Mouse (Mus musculus): ENCODE measurements at regions not wholly inside any gene's neighbourhood (a gene's known extent, or its start where the extent isn't known, plus 50 kb on each side); places are given as distances from the start of the nearest gene placed in this dataset.

GRCm38 (mm10) chr14:107901823-107902222 lies 1012.1 kb downstream of the Slitrk1 start:
- no peaks in the 10 kb centered on the region for H3K9me3 ChIP-seq
- H3K4me1 ChIP-seq, result no peaks in the 10 kb centered on the region
- H3K27me3 ChIP-seq (replicated peaks), result no peaks in the 10 kb centered on the region
- no peak overlapping the region for H3K4me2 ChIP-seq (replicated peaks)
- no peak overlapping the region for H3K4me3 ChIP-seq
- WGBS, result 87% methylated on average over 1 of the region's 1 CpGs
- no peaks in the 10 kb centered on the region for H3K36me3 ChIP-seq
- ATAC-seq (ENCODE audit: low FRiP score, low read depth), result no peak
- H3K27ac ChIP-seq, result no peak overlapping the region
- H3K9ac ChIP-seq, result no peak overlapping the region

GRCm38 (mm10) chr14:107860895-107861294 lies 1053.1 kb downstream of the Slitrk1 start:
- H3K4me3 ChIP-seq, result no peak overlapping the region
- H3K27me3 ChIP-seq (replicated peaks), result no peaks in the 10 kb centered on the region
- H3K9ac ChIP-seq, result no peak overlapping the region
- H3K36me3 ChIP-seq, result no peaks in the 10 kb centered on the region
- H3K4me1 ChIP-seq, result no peaks in the 10 kb centered on the region
- no peak overlapping the region for H3K4me2 ChIP-seq (replicated peaks)
- H3K27ac ChIP-seq, result no peak overlapping the region
- no peak for ATAC-seq (ENCODE audit: low FRiP score, low read depth)
- no peaks in the 10 kb centered on the region for H3K9me3 ChIP-seq

- 86% methylated on average over 7 of the region's 7 CpGs for WGBS
- Histone ChIP-seq H3K27me3 (replicated peaks) (no peaks in the 10 kb centered on the region), H3K4me2 (replicated peaks) (no peak overlapping the region), H3K36me3 (no peaks in the 10 kb centered on the region), H3K4me1 (no peaks in the 10 kb centered on the region), H3K9me3 (no peaks in the 10 kb centered on the region), H3K9ac (no peak overlapping the region), H3K27ac (no peak overlapping the region), H3K4me3 (no peak overlapping the region)
- no peak for ATAC-seq (ENCODE audit: low FRiP score, low read depth)
Observed at GRCm38 (mm10) chr14:107849688-107850087, 1064.3 kb downstream of the Slitrk1 start.

- WGBS, result 60% methylated on average over 3 of the region's 3 CpGs
- no peak for ATAC-seq (ENCODE audit: low FRiP score, low read depth)
- H3K36me3 ChIP-seq, result no peaks in the 10 kb centered on the region
- H3K4me1 ChIP-seq, result no peaks in the 10 kb centered on the region
- H3K4me3 ChIP-seq, result no peak overlapping the region
- no peaks in the 10 kb centered on the region for H3K9me3 ChIP-seq
- no peak overlapping the region for H3K4me2 ChIP-seq (replicated peaks)
- no peak overlapping the region for H3K9ac ChIP-seq
- H3K27me3 ChIP-seq (replicated peaks), result no peaks in the 10 kb centered on the region
- H3K27ac ChIP-seq, result no peak overlapping the region
Observed at GRCm38 (mm10) chr14:107845289-107846215, 1068.4 kb downstream of the Slitrk1 start.

GRCm38 (mm10) chr14:107844533-107844932 lies 1069.4 kb downstream of the Slitrk1 start:
- WGBS, result 79% methylated on average over 2 of the region's 2 CpGs
- H3K27ac ChIP-seq, result no peak overlapping the region
- H3K36me3 ChIP-seq, result no peaks in the 10 kb centered on the region
- H3K4me2 ChIP-seq (replicated peaks), result no peak overlapping the region
- no peak overlapping the region for H3K4me3 ChIP-seq
- no peaks in the 10 kb centered on the region for H3K4me1 ChIP-seq
- no peaks in the 10 kb centered on the region for H3K27me3 ChIP-seq (replicated peaks)
- H3K9me3 ChIP-seq, result no peaks in the 10 kb centered on the region
- H3K9ac ChIP-seq, result no peak overlapping the region
- ATAC-seq (ENCODE audit: low FRiP score, low read depth), result no peak

GRCm38 (mm10) chr14:107832976-107833375 lies 1081.0 kb downstream of the Slitrk1 start:
- Histone ChIP-seq H3K4me3 (no peak overlapping the region), H3K27me3 (replicated peaks) (no peaks in the 10 kb centered on the region), H3K9me3 (no peaks in the 10 kb centered on the region), H3K27ac (no peak overlapping the region), H3K4me2 (replicated peaks) (no peak overlapping the region), H3K4me1 (no peaks in the 10 kb centered on the region), H3K9ac (no peak overlapping the region), H3K36me3 (no peaks in the 10 kb centered on the region)
- 93% methylated on average over 1 of the region's 1 CpGs for WGBS
- ATAC-seq (ENCODE audit: low FRiP score, low read depth), result no peak

- no peaks in the 10 kb centered on the region for H3K27me3 ChIP-seq (replicated peaks)
- H3K9me3 ChIP-seq, result no peaks in the 10 kb centered on the region
- H3K4me3 ChIP-seq, result no peak overlapping the region
- no peak for ATAC-seq (ENCODE audit: low FRiP score, low read depth)
- H3K9ac ChIP-seq, result no peak overlapping the region
- 70% methylated on average over 1 of the region's 1 CpGs for WGBS
- H3K36me3 ChIP-seq, result no peaks in the 10 kb centered on the region
- H3K4me2 ChIP-seq (replicated peaks), result no peak overlapping the region
- no peaks in the 10 kb centered on the region for H3K4me1 ChIP-seq
- H3K27ac ChIP-seq, result no peak overlapping the region
Observed at GRCm38 (mm10) chr14:107785242-107785641, 1128.7 kb downstream of the Slitrk1 start.
